8 mouse cellular contexts compared by ENCODE assay signal in the genomic region with DNA sequence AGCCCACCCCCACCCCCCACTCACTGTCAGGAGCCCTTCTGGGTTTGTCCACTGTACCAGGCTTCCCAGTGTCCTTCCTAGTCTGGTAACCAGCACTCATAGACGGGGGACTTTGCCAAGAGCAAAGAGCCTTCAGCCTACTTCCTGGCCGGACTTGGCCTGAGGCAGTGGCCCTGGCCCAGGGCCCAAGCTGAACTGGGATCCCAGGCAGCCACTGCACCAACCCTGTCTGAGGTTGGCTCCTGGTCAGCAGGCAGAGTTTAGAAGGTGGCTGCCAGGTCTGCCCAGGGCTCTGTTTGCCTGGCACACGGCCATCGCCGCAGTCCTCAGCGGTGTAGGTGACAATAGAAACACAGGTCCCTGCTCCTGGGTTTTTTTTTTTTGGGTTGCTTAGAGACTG. TPM values are rescaled to one million over a fixed set of nuclear protein-coding genes. Genes with fewer than 3 reads are reported as not detected.
A peak's percentile ranks its signal among the peaks of the same experiment; 100 is the strongest.
DNase-seq lines count a peak whose midpoint lies in the region; ATAC-seq and TF ChIP-seq lines count a peak whose summit lies in the region.

No protein-coding gene starts in this region.

- no peak for TF ChIP-seq CTCF in gastrocnemius, adult 2 months (IDR thresholded peaks at IDR 0.05)

- DNase-seq in adrenal gland, adult 18-20 months (ENCODE audit: low spot score in 2 of 2), result peak; percentile 69 to 76
- DNase-seq in cerebellum, adult 11-12 months, result peak; percentile 95
- peak; percentile 97 for DNase-seq in gastrocnemius, adult 2 months
- peak; percentile 52 to 72 for DNase-seq in left cerebral cortex, postnatal 25 days (ENCODE audit: low spot score in 2 of 2)
- no peak for DNase-seq in urinary bladder, postnatal 10 days (ENCODE audit: low spot score)
- DNase-seq in embryo, embryonic 9.5 days (ENCODE audit: extremely low spot score), result no peak

- peak overlapping the region; percentile 45 for H3K4me3 ChIP-seq in gastrocnemius, adult 2 months
- H3K4me3 ChIP-seq in hindbrain, embryonic 12.5 days, result no peak overlapping the region
- no peak overlapping the region for H3K4me3 ChIP-seq in neural tube, embryonic 14.5 days (ENCODE audit: low read depth, low read length)

- WGBS in hindbrain, embryonic 12.5 days, result 74% methylated on average over 6 of the region's 6 CpGs
- 64% methylated on average over 6 of the region's 6 CpGs for WGBS in neural tube, embryonic 14.5 days

- H3K27me3 ChIP-seq in hindbrain, embryonic 12.5 days, result no peaks in the 10 kb centered on the region
- H3K27me3 ChIP-seq in neural tube, embryonic 14.5 days (ENCODE audit: control insufficient read depth, insufficient read depth, low read length), result no peaks in the 10 kb centered on the region

- no peak overlapping the region for H3K9ac ChIP-seq in hindbrain, embryonic 12.5 days
- H3K9ac ChIP-seq in neural tube, embryonic 14.5 days (replicated peaks; ENCODE audit: low read depth, low read length), result 0 out of 2 replicates have a peak overlapping the region, but pooled peaks have one; percentile 7

- H3K4me1 ChIP-seq in hindbrain, embryonic 12.5 days, result peaks cover 92% of the 10 kb centered on the region
- peaks cover 67% of the 10 kb centered on the region for H3K4me1 ChIP-seq in neural tube, embryonic 14.5 days (ENCODE audit: control insufficient read depth, insufficient read depth, low read length)

- no peaks in the 10 kb centered on the region for H3K9me3 ChIP-seq in hindbrain, embryonic 12.5 days (replicated peaks)
- H3K9me3 ChIP-seq in neural tube, embryonic 14.5 days (ENCODE audit: control insufficient read depth, low read length), result no peaks in the 10 kb centered on the region

- H3K4me2 ChIP-seq in hindbrain, embryonic 12.5 days (replicated peaks), result 0 out of 2 replicates have a peak overlapping the region, but pooled peaks have one; percentile 0
- H3K4me2 ChIP-seq in neural tube, embryonic 14.5 days (ENCODE audit: low read depth, low read length), result no peak overlapping the region

- peak overlapping the region; percentile 80 for H3K27ac ChIP-seq in gastrocnemius, adult 2 months
- 0 out of 2 replicates have a peak overlapping the region, but pooled peaks have one; percentile 3 for H3K27ac ChIP-seq in hindbrain, embryonic 12.5 days
- H3K27ac ChIP-seq in neural tube, embryonic 14.5 days (ENCODE audit: low read depth, low read length), result no peak overlapping the region

- no peak for ATAC-seq in hindbrain, embryonic 12.5 days (ENCODE audit: low FRiP score)
- ATAC-seq in neural tube, embryonic 14.5 days (ENCODE audit: low read depth), result no peak

- 0 out of 2 replicates have a peak, but pooled peaks cover 6% of the 10 kb centered on the region for H3K36me3 ChIP-seq in hindbrain, embryonic 12.5 days
- no peaks in the 10 kb centered on the region for H3K36me3 ChIP-seq in neural tube, embryonic 14.5 days (ENCODE audit: control insufficient read depth, insufficient read depth, low read length)

- intact Hi-C loops in gastrocnemius, adult 2 months (cut with DNase I), result no loop called here
- intact Hi-C loops in left cerebral cortex, postnatal 25 days (cut with DNase I), result no loop called here

RNA-seq across cellular contexts. Expression of gene Bahcc1, which starts 22.3 kb away (rescaled TPM):
- 1 to 10 TPM; 7.8 to 8.9 TPM for total RNA-seq in adrenal gland, adult 18-20 months (2021)
- 1 to 10 TPM; 3.5 to 5.3 TPM for total RNA-seq in gastrocnemius, adult 2 months (2021)
- 21.9 and 23.8 TPM in 2 replicates for polyA plus RNA-seq in hindbrain, embryonic 12.5 days (2016; fragmentation: Nextera tagmentation; extraction: Ambion mirVana)
- total RNA-seq in left cerebral cortex, postnatal 25 days (2021), result 10 to 100 TPM; 16.3 to 21.9 TPM
- 17.0 and 20.8 TPM in 2 replicates for polyA plus RNA-seq in neural tube, embryonic 14.5 days (2014; fragmentation: Nextera tagmentation; extraction: Ambion mirVana)

Comparison
In these comparisons a context has a peak if more than half of its experiments do, and no peak if none do; other contexts are left out.
1. DNase-seq: peak in adrenal gland, adult 18-20 months (2 of 2), cerebellum, adult 11-12 months (single experiment), gastrocnemius, adult 2 months (single experiment) and left cerebral cortex, postnatal 25 days (2 of 2); none in urinary bladder, postnatal 10 days (single experiment) and embryo, embryonic 9.5 days (single experiment).